Mouse (Mus musculus) cortical plate, adult 2 months (tissue): ENCODE measurements around the gene Gp5.
A peak's percentile ranks its signal among the peaks of the same experiment; 100 is the strongest.

Source experiments
- CTCF ChIP-seq: fragments of 200-500 bp; IDR thresholded peaks from 2 replicates; pipeline ENCODE4 v1.5.1; 2011; ENCODE audit warnings: mild to moderate bottlenecking, control low read depth, low read length; ENCODE audit not compliant: insufficient read depth; ENCODE audit errors: extremely low read depth
- POLR2A ChIP-seq: fragments of 200-500 bp; IDR thresholded peaks from 2 replicates; pipeline ENCODE4 v1.6.1; 2011; ENCODE audit warnings: mild to moderate bottlenecking, low read length, control low read depth; ENCODE audit not compliant: insufficient read depth; ENCODE audit errors: extremely low read depth

DNA sequence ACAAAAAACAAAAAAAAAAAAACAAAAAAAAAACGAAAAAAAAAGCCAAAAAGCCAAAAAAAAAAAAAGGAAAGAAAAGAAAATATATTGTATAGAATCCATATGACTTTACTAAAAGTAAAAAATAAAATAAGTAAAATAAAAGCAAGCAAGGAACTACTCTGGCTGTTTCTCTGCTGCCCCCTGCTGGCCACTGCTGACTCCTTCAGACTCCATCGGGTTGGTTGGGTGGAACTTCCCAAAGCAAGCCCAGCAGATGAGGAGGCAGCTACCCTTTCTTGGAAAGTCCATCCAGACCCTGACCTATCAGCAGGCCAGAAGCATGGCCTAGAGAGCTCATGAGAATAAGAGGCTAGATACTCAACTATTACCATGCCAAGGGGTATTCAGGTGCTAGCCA is 47.9 kb downstream of the Gp5 start:
- TF ChIP-seq CTCF (peak; percentile 81), POLR2A (no peak)
